Mouse (Mus musculus) naive thymus-derived CD4-positive, alpha-beta T cell, adult 2 months (primary cell): ENCODE results near the gene Pcsk1.
A peak's percentile ranks its signal among the peaks of the same experiment; 100 is the strongest.

ENCODE experiments used
- DNase-seq: peaks from one replicate; pipeline ENCODE4 v3.0.0-alpha.2; 2011; ENCODE audit warnings: low read depth

Pcsk1 gene

GRCm38 (mm10) chr13:75089721-75090410 is at the start of gene Pcsk1:
Gene Pcsk1 (plus strand): TSS chr13:75089826.
- peak; percentile 3 for DNase-seq

DNA sequence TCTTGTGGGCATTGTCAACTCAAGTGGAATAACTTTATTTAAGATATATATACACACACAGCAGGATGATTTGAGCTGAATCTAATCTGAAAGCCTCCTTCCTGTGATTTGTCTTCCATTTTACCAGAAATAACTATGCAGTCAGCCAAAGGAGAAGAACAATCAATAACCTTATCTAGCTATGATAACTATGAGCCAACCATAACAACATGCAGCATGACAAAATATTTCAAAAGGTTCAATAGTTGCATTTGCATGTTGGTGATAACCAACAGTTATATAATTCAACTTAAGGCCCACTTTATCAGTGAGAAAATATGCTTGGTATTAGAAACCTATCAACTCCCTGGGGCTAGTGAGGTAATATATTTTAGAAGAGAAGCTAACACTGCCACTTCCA is 30.8 kb upstream of the Pcsk1 start:
- DNase-seq = no peak

GRCm38 (mm10) chr13:75063947-75064346 is 25.7 kb upstream of the Pcsk1 start:
- no peak for DNase-seq

DNA sequence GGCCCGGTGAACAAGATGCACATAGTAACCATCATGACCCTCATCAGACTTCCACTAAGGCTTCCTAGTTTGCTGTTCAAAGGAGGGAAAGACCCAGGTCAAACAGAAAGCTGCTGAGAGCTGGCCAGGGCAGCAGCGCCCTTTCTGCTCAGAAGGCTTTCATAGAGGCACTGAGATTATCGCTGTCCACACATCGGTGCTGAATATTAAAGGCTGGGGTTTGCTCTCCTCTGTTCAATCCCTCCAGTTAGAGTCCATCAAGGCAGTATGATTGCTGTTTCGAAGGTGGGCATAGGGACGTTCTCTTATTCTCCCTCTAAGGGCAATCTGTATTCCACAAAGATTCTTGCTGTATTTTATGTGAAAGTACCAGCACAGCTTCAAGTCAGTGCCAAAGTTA is 1.0 kb upstream of the Pcsk1 start:
- no peak for DNase-seq

DNA sequence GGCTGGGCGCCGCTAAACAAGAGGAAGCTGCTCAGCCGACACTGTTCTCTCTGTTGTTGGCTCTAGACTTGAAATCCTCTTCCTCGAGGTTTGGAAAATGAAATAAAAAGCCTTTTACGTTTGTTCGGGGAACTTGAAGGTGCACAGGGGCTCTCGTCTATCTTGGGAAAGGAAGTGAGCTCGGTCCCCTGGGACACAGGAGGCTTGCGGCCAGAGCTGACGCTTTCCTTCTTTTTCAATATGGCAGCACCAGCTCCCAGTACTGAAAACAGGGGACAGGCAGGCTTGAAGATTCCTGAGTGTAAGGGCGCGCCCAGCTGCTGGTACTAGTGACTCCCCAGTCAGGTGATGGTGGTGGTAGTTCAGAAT is 769 bp downstream of the Pcsk1 start:
- DNase-seq = no peak

GRCm38 (mm10) chr13:75091071-75091470 is 1.4 kb downstream of the Pcsk1 start:
- DNase-seq = no peak

DNA sequence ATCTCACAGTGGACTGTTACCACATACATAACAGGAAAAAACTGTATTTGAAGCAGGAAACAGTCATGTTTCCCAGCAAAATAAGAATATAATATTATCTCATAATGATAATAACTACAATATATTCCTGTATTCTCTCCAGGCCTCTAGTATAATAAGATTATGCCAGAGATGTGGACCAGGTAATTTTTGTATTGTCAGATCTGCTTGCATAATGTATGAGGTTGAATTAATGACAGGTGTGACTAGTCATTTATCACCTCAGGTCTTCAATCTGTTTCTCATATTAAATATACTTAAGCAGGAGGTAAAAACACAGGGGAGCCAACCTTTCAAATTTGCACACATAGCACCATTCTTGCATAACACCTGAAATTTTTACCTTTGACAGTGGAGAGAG is 5.9 kb downstream of the Pcsk1 start:
- no peak for DNase-seq

DNA sequence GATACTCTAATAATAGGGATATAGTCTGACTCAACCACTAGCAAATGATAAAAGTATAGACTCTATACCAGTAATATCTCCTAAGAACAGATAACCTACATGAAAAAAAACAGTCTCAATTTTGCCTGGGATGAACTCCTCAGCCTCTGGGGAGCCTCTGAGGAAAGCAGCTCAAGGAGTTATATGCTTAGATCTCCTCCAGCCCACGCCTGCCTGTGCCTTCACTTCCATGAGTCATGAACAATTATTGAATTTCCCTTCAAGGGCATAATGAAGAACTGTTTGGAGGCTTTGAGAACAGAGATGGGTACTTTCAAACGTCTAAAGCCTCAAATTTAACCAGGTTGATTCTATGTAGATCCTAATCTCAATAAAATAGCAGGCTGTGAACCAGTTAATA is 23.5 kb downstream of the Pcsk1 start:
- DNase-seq = no peak

- no peak for DNase-seq
Measured at GRCm38 (mm10) chr13:75114007-75114424, 24.4 kb downstream of the Pcsk1 start.

DNA sequence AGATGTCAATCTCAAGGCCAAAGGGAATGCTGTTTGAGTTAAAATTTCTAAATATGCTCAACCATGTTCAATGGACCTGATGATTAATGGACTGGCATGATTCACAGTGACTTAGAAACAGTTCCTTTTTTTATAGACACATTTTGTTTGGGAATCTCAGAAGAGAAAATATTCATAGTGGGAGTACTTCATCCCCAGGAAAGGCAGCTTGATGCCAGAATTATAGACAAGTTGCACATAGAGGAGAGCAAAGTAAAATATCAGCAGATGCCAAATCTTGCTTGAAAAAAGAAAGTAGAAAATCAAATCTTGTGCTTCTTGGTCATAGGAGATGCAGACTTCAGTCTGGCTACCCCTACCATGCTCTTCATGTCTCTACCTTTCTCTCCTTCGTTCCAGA is 25.2 kb downstream of the Pcsk1 start:
- no peak for DNase-seq

GRCm38 (mm10) chr13:75135833-75136232 is 46.2 kb downstream of the Pcsk1 start:
- no peak for DNase-seq

GRCm38 (mm10) chr13:75160661-75161060 is 71.0 kb downstream of the Pcsk1 start:
- DNase-seq = no peak

GRCm38 (mm10) chr13:75163408-75163807 is 73.8 kb downstream of the Pcsk1 start:
- DNase-seq = no peak
